Mouse (Mus musculus) thymus, postnatal 4 days (tissue): Measurements from ENCODE around the gene Slc44a3.

ENCODE experiments used
- DNase-seq: peaks from one replicate; pipeline ENCODE4 v3.0.0; 2021

The Slc44a3 gene

GRCm38 (mm10) chr3:121418850-121419435 lies 113.3 kb downstream of the Slc44a3 start:
- no peak for DNase-seq

GRCm38 (mm10) chr3:121418251-121418601 lies 114.0 kb downstream of the Slc44a3 start:
- DNase-seq, result no peak

- no peak for DNase-seq
These were observed 114.6 kb downstream of the Slc44a3 start for GRCm38 (mm10) chr3:121417379-121418250.

- DNase-seq, result no peak
These were observed 115.7 kb downstream of the Slc44a3 start for GRCm38 (mm10) chr3:121416171-121417154.

GRCm38 (mm10) chr3:121411450-121411849 lies 120.8 kb downstream of the Slc44a3 start:
- DNase-seq, result no peak
